Mouse (Mus musculus) cerebellum, adult 2 months (tissue): ENCODE measurements around the gene Zfp119a. TPM values are rescaled to one million over a fixed set of nuclear protein-coding genes. Genes with fewer than 3 reads are reported as not detected.
A peak's percentile ranks its signal among the peaks of the same experiment; 100 is the strongest.
"Not testable (repeated sequence)": the region's sequence is repeated elsewhere in the genome, so short reads cannot be mapped to it uniquely, and the experiment has no call there.

Source experiments
- DNase-seq, 2 experiments: peaks; one replicate each; pipeline ENCODE4 v3.0.0; 2021
- H3K27ac ChIP-seq: fragments of 200-500 bp; 2 replicates; pipeline ENCODE4 v1.5.1; 2012; ENCODE audit warnings: low read length, control low read depth, inconsistent platforms; ENCODE audit not compliant: insufficient read depth
- H3K27me3 ChIP-seq: fragments of 200-500 bp; 2 replicates; pipeline ENCODE4 v1.6.1; 2012; ENCODE audit warnings: inconsistent platforms, mild to moderate bottlenecking, low read length, moderate library complexity; ENCODE audit not compliant: control insufficient read depth, insufficient read depth
- H3K4me1 ChIP-seq: fragments of 200-500 bp; 2 replicates; pipeline ENCODE4 v1.6.1; 2011; ENCODE audit warnings: low read length; ENCODE audit not compliant: control insufficient read depth, insufficient read depth
- H3K4me3 ChIP-seq: fragments of 200-500 bp; replicated peaks from 2 replicates; pipeline ENCODE3; 2011; ENCODE audit warnings: mild to moderate bottlenecking, low read depth, low read length, control low read depth; ENCODE audit not compliant: insufficient read depth
- CTCF ChIP-seq: fragments of 200-500 bp; IDR thresholded peaks from 2 replicates; pipeline ENCODE4 v1.5.1; 2011; ENCODE audit warnings: low read depth, mild to moderate bottlenecking, control low read depth, low read length, moderate library complexity, borderline replicate concordance; ENCODE audit not compliant: insufficient read depth
- POLR2A ChIP-seq: fragments of 200-500 bp; IDR thresholded peaks from 2 replicates; pipeline ENCODE4 v1.6.1; 2011; ENCODE audit warnings: low read length, control low read depth, borderline replicate concordance; ENCODE audit not compliant: insufficient read depth
- WGBS: fragments of 180-500 bp; shearing (Covaris S2); methylation state at CpG from one replicate; pipeline ENCODE4 v1.1.7; 2018; 5-methylcytosine and 5-hydroxymethylcytosine counted together
- polyA plus RNA-seq: library from polyadenylated mRNA; depleted of rRNA; stranded (reverse); fragments of >200 nt; gene quantifications from 2 replicates; pipeline ENCODE4 v1.2.3, GENCODE M21; 2012; rRNA removed

Gene Zfp119a
- polyA plus RNA-seq, 1 experiment = 3.6 TPM

- TF ChIP-seq POLR2A = 0 out of 2 replicates have a peak, but pooled peaks have one; percentile 18
- WGBS = 0% methylated on average over 7 of the region's 8 CpGs
- peak overlapping the region; percentile 54 for H3K27ac ChIP-seq
- peak overlapping the region; percentile 57 for H3K4me3 ChIP-seq
- peak in 1 of 2 experiments; percentile 36 for DNase-seq
- H3K4me1 ChIP-seq, H3K27me3 ChIP-seq: not testable (repeated sequence)
Observed at GRCm38 (mm10) chr17:55878282-55878635, 471 bp downstream of the Zfp119a start.

DNA sequence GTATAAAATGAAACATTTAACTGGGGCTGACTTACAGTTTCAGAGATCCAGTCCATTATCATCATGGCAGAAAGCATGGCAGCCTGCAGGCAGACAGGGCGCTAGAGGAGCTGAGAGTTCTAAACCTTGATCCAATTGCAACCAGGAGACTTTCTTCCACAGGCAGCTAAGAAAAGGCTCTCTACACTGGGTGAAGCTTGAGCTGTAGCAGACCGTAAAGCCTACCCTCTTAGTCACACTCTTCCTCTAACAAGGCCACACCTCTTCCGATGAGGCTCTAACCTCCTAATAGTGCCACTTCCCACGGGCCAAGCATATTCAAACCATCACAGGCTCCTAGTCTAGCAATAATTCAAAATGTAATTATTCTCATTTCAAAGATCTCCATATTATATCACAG, 1.5 kb downstream of the Zfp119a start:
- H3K27me3 ChIP-seq = no peaks in the 10 kb centered on the region
- H3K27ac ChIP-seq = no peak overlapping the region
- H3K4me1 ChIP-seq = no peaks in the 10 kb centered on the region
- H3K4me3 ChIP-seq = no peak overlapping the region
- DNase-seq = no peak
- TF ChIP-seq POLR2A (no peak), CTCF (no peak)
- 93% methylated on average over 4 of the region's 4 CpGs for WGBS

GRCm38 (mm10) chr17:55843067-55843466, 35.7 kb downstream of the Zfp119a start:
- H3K27ac ChIP-seq = no peak overlapping the region
- no peaks in the 10 kb centered on the region for H3K27me3 ChIP-seq
- WGBS = 89% methylated on average over 4 of the region's 4 CpGs
- no peak for TF ChIP-seq POLR2A
- no peak for TF ChIP-seq CTCF
- H3K4me1 ChIP-seq = no peaks in the 10 kb centered on the region
- DNase-seq = no peak
- no peak overlapping the region for H3K4me3 ChIP-seq

GRCm38 (mm10) chr17:55821566-55821965, 57.2 kb downstream of the Zfp119a start:
- TF ChIP-seq CTCF = no peak
- TF ChIP-seq POLR2A = no peak
- H3K4me1 ChIP-seq = no peaks in the 10 kb centered on the region
- H3K27ac ChIP-seq = no peak overlapping the region
- DNase-seq = no peak
- no peak overlapping the region for H3K4me3 ChIP-seq
- 47% methylated on average over 1 of the region's 1 CpGs for WGBS
- H3K27me3 ChIP-seq = no peaks in the 10 kb centered on the region

DNA sequence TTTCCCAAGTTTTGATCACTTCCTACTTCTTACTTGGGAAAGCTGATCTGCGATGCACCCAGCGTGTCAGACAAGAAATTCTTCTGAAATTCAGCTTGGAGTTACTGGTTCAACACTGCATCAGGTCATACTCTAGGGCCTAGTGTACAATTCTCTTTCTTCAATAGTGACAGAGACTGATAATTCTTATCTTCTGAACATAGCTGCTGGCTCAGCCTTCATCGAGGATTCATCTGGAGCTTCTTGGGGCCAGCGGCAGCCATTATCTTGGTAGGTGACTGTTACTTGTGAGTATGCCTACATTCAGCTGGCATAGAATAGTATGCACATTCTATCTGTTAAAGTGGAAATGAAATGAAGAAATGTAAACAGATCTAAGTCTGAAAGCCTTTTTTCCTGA, 61.9 kb downstream of the Zfp119a start:
- H3K4me3 ChIP-seq = no peak overlapping the region
- DNase-seq = no peak
- no peak for TF ChIP-seq POLR2A
- H3K4me1 ChIP-seq = no peaks in the 10 kb centered on the region
- no peak overlapping the region for H3K27ac ChIP-seq
- WGBS = 93% methylated on average over 4 of the region's 4 CpGs
- no peaks in the 10 kb centered on the region for H3K27me3 ChIP-seq

Other genes with a start within 250 kb of the Zfp119a start
- gene Pot1b, start 166.3 kb downstream of the Zfp119a start, polyA plus RNA-seq = 7.1 and 7.4 TPM in 2 replicates
- 0.10 TPM in 1 of 2 replicates, not detected in the other for gene Adgre4, start 128.9 kb downstream of the Zfp119a start, polyA plus RNA-seq
- gene Zfp959, start 13.2 kb upstream of the Zfp119a start, polyA plus RNA-seq = 7.7 and 8.7 TPM in 2 replicates
- 3.3 and 3.7 TPM in 2 replicates for gene Zfp119b, start 70.6 kb upstream of the Zfp119a start, polyA plus RNA-seq
- 0.81 and 1.00 TPM in 2 replicates for gene Ebi3, start 73.7 kb upstream of the Zfp119a start, polyA plus RNA-seq
- 13.4 and 14.9 TPM in 2 replicates for gene Yju2, start 80.2 kb upstream of the Zfp119a start, polyA plus RNA-seq
- gene Shd, start 91.5 kb upstream of the Zfp119a start, polyA plus RNA-seq = 122 and 127 TPM in 2 replicates
- 88.0 and 91.3 TPM in 2 replicates for gene Fsd1, start 107.6 kb upstream of the Zfp119a start, polyA plus RNA-seq
- 51.8 and 64.1 TPM in 2 replicates for gene Stap2, start 126.7 kb upstream of the Zfp119a start, polyA plus RNA-seq
- gene Mpnd, start 126.8 kb upstream of the Zfp119a start, polyA plus RNA-seq = 183 and 193 TPM in 2 replicates
- gene Sh3gl1, start 157.7 kb upstream of the Zfp119a start, polyA plus RNA-seq = 69.5 and 82.5 TPM in 2 replicates
- gene Chaf1a, start 161.5 kb upstream of the Zfp119a start, polyA plus RNA-seq = 2.9 and 3.3 TPM in 2 replicates
- gene Ubxn6, start 196.1 kb upstream of the Zfp119a start, polyA plus RNA-seq = 114 TPM in 2 replicates
- 109 and 116 TPM in 2 replicates for gene Hdgfl2, start 200.7 kb upstream of the Zfp119a start, polyA plus RNA-seq
- 1.1 and 1.7 TPM in 2 replicates for gene Plin4, start 230.9 kb upstream of the Zfp119a start, polyA plus RNA-seq
- 0.38 and 0.54 TPM in 2 replicates for gene Plin5, start 238.7 kb upstream of the Zfp119a start, polyA plus RNA-seq
- 0.93 and 1.6 TPM in 2 replicates for gene Lrg1, start 243.1 kb upstream of the Zfp119a start, polyA plus RNA-seq